Mouse (Mus musculus) thymus, postnatal 14 days (tissue): ENCODE measurements around the gene Olfr1289.

Experiments used
- DNase-seq: peaks from one replicate; pipeline ENCODE4 v3.0.0; 2021

Olfr1289 gene

GRCm38 (mm10) chr2:111480519-111480918, at the start of gene Olfr1289:
Gene Olfr1289 (plus strand): TSS chr2:111480819.
- no peak for DNase-seq

- DNase-seq, result no peak
Observed at GRCm38 (mm10) chr2:111448842-111449241, 31.8 kb upstream of the Olfr1289 start, which contains the start of gene Olfr1287. Gene Olfr1287 (plus strand): TSS chr2:111449142.

- DNase-seq, result no peak
Observed at GRCm38 (mm10) chr2:111473801-111474200, 6.8 kb upstream of the Olfr1289 start, which contains the start of gene Olfr1288. Gene Olfr1288 (plus strand): TSS chr2:111474101.

- no peak for DNase-seq
Observed at GRCm38 (mm10) chr2:111493729-111494128, 13.1 kb downstream of the Olfr1289 start, which contains the start of gene Olfr1290. Gene Olfr1290 (minus strand): TSS chr2:111493829.

GRCm38 (mm10) chr2:111496880-111497279, 16.3 kb downstream of the Olfr1289 start, which contains the start of gene Olfr1291-ps1:
Gene Olfr1291-ps1 (plus strand): TSS chr2:111497180.
- DNase-seq, result no peak

GRCm38 (mm10) chr2:111517451-111517850, 36.8 kb downstream of the Olfr1289 start:
- DNase-seq, result no peak

GRCm38 (mm10) chr2:111524903-111525302, 44.3 kb downstream of the Olfr1289 start, which contains the start of gene Olfr1293-ps:
Gene Olfr1293-ps (plus strand): TSS chr2:111525203.
- no peak for DNase-seq
